Comparison of ENCODE assay signal across 8 mouse cellular contexts in the genomic region with DNA sequence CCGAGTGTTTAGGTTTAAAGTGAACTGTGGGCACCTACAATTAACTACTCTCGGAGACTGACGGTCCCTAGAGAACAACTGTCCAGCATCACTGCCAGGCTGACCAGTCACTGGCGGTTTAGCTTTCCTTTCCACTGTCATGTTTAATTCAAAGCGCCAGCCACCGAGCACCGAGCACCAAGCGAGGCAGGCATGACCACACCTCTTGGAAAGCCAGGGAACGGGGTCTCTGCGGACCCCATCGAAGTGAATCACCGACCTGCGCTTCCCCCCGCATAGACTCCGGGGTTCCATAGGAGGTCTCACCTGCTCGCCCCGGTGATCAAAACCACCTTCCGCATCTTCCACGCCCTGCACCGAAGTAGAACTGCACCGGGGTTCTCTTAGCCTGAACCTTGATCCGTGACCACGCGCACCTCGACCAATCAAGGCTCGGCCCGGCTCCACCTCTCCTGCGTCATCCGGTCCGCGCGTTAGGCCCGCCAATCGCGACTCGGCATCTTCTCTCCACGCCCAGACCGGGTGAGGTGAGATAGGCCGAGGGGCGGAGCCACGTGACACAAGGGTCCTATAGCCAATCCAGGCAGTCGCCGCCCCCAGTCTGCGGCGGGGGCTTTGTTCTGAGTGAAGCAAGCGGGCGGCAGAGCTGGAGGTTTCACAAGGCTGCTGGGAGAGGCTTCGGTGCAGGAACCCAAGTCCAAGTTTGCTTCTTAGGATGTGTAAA. TPM values are rescaled to one million over a fixed set of nuclear protein-coding genes. Genes with fewer than 3 reads are reported as not detected.
DNase-seq lines count a peak whose midpoint lies in the region; ATAC-seq and TF ChIP-seq lines count a peak whose summit lies in the region.

Gene Hsd17b7 (minus strand): TSS at position 450 of the 724 bp plus-strand sequence.

- peak; percentile 84 for TF ChIP-seq POLR2A in ES-Bruce4 (IDR thresholded peaks at IDR 0.05; ENCODE audit: insufficient read depth, low read length)

- DNase-seq in heart, postnatal 10 days, result peak; percentile 99
- peak; percentile 92 for DNase-seq in large intestine, adult 2 months (ENCODE audit: low read depth, low spot score)
- peak; percentile 99 for DNase-seq in liver, postnatal 0 days
- peak; percentile 98 for DNase-seq in testis, postnatal 10 days (ENCODE audit: low spot score)

- H3K9me3 ChIP-seq in ES-Bruce4 (replicated peaks; ENCODE audit: control insufficient read depth, insufficient read depth, low read length, poor library complexity, severe bottlenecking), result no peaks in the 10 kb centered on the region
- H3K9me3 ChIP-seq in forebrain, embryonic 13.5 days (replicated peaks), result no peaks in the 10 kb centered on the region
- no peaks in the 10 kb centered on the region for H3K9me3 ChIP-seq in liver, postnatal 0 days (ENCODE audit: low read length)
- no peaks in the 10 kb centered on the region for H3K9me3 ChIP-seq in neural tube, embryonic 14.5 days (ENCODE audit: control insufficient read depth, low read length)

- 0 out of 2 replicates have a peak, but pooled peaks have one; percentile 2 for TF ChIP-seq EP300 in ES-Bruce4 (IDR thresholded peaks at IDR 0.05; ENCODE audit: insufficient read depth, low read depth, low read length)
- peak; percentile 76; the same call in 1 of the 2 replicates for TF ChIP-seq EP300 in liver, postnatal 0 days (IDR thresholded peaks at IDR 0.05; ENCODE audit: low read depth)

- intact Hi-C loops in heart, postnatal 10 days (cut with DNase I), result no loop called here

- peak; percentile 99 for ATAC-seq in cerebellum, adult (ENCODE audit: insufficient number of reproducible peaks, low FRiP score, low TSS enrichment)
- peak; percentile 100 for ATAC-seq in forebrain, embryonic 13.5 days
- ATAC-seq in liver, postnatal 0 days, result peak; percentile 100
- ATAC-seq in neural tube, embryonic 14.5 days (ENCODE audit: low read depth), result peak; percentile 100

- no peak for TF ChIP-seq CTCF in ES-Bruce4 (IDR thresholded peaks at IDR 0.05; ENCODE audit: low read depth, low read length)
- TF ChIP-seq CTCF in liver, postnatal 0 days (IDR thresholded peaks at IDR 0.05; ENCODE audit: low read depth), result no peak

- peaks cover 4% of the 10 kb centered on the region; the same call in 1 of the 2 replicates for H3K36me3 ChIP-seq in ES-Bruce4 (ENCODE audit: control insufficient read depth, insufficient read depth, low read length, poor library complexity, severe bottlenecking)
- peaks cover 26% of the 10 kb centered on the region for H3K36me3 ChIP-seq in forebrain, embryonic 13.5 days (ENCODE audit: poor library complexity, severe bottlenecking)
- H3K36me3 ChIP-seq in liver, postnatal 0 days (replicated peaks; ENCODE audit: insufficient read depth, low read length), result peaks cover 8% of the 10 kb centered on the region
- peaks cover 12% of the 10 kb centered on the region; the same call in 1 of the 2 replicates for H3K36me3 ChIP-seq in neural tube, embryonic 14.5 days (ENCODE audit: control insufficient read depth, insufficient read depth, low read length)

- peak within 1 kb of the TSS; percentile 75 for H3K4me2 ChIP-seq in forebrain, embryonic 13.5 days
- H3K4me2 ChIP-seq in liver, postnatal 0 days (ENCODE audit: low read depth, low read length), result peak within 1 kb of the TSS; percentile 92
- H3K4me2 ChIP-seq in neural tube, embryonic 14.5 days (ENCODE audit: low read depth, low read length), result peak within 1 kb of the TSS; percentile 92

- H3K4me1 ChIP-seq in ES-Bruce4 (ENCODE audit: control insufficient read depth, insufficient read depth, low read length), result no peaks in the 10 kb centered on the region
- H3K4me1 ChIP-seq in forebrain, embryonic 13.5 days, result peaks cover 19% of the 10 kb centered on the region
- peaks cover 16% of the 10 kb centered on the region for H3K4me1 ChIP-seq in liver, postnatal 0 days (ENCODE audit: insufficient read depth)
- peaks cover 5% of the 10 kb centered on the region for H3K4me1 ChIP-seq in neural tube, embryonic 14.5 days (ENCODE audit: control insufficient read depth, insufficient read depth, low read length)

- H3K27me3 ChIP-seq in ES-Bruce4 (ENCODE audit: control insufficient read depth, insufficient read depth, low read length, poor library complexity, severe bottlenecking), result no peaks in the 10 kb centered on the region
- H3K27me3 ChIP-seq in forebrain, embryonic 13.5 days, result no peaks in the 10 kb centered on the region
- no peaks in the 10 kb centered on the region for H3K27me3 ChIP-seq in liver, postnatal 0 days (ENCODE audit: insufficient read depth, low read length)
- H3K27me3 ChIP-seq in neural tube, embryonic 14.5 days (ENCODE audit: control insufficient read depth, insufficient read depth, low read length), result no peaks in the 10 kb centered on the region

- peak within 1 kb of the TSS; percentile 81 for H3K4me3 ChIP-seq in ES-Bruce4 (ENCODE audit: low read depth, low read length)
- H3K4me3 ChIP-seq in forebrain, embryonic 13.5 days, result peak within 1 kb of the TSS; percentile 61
- H3K4me3 ChIP-seq in liver, postnatal 0 days (ENCODE audit: low read depth, low read length), result peak within 1 kb of the TSS; percentile 68
- peak within 1 kb of the TSS; percentile 49 for H3K4me3 ChIP-seq in neural tube, embryonic 14.5 days (ENCODE audit: low read depth, low read length)

- under 1% methylated on average over 48 of the region's 48 CpGs for WGBS in forebrain, embryonic 13.5 days
- WGBS in large intestine, adult 2 months, result under 1% methylated on average over 48 of the region's 48 CpGs
- under 1% methylated on average over 48 of the region's 48 CpGs for whole genome bisulfite sequencing in liver, postnatal 0 days (ENCODE audit: insufficient replicate concordance)
- WGBS in neural tube, embryonic 14.5 days, result 1% methylated on average over 48 of the region's 48 CpGs

- H3K9ac ChIP-seq in ES-Bruce4 (ENCODE audit: low read depth, poor library complexity, severe bottlenecking), result peak within 1 kb of the TSS; percentile 65
- H3K9ac ChIP-seq in forebrain, embryonic 13.5 days, result peak within 1 kb of the TSS; percentile 61
- peak within 1 kb of the TSS; percentile 63 for H3K9ac ChIP-seq in liver, postnatal 0 days (replicated peaks)
- peak within 1 kb of the TSS; percentile 51 for H3K9ac ChIP-seq in neural tube, embryonic 14.5 days (replicated peaks; ENCODE audit: low read depth, low read length)

- H3K27ac ChIP-seq in ES-Bruce4 (ENCODE audit: insufficient read depth, low read length), result no peak within 1 kb of the TSS
- H3K27ac ChIP-seq in forebrain, embryonic 13.5 days, result peak within 1 kb of the TSS; percentile 55
- peak within 1 kb of the TSS; percentile 93 for H3K27ac ChIP-seq in liver, postnatal 0 days (ENCODE audit: low read depth)
- peak within 1 kb of the TSS; percentile 78 for H3K27ac ChIP-seq in neural tube, embryonic 14.5 days (ENCODE audit: low read depth, low read length)

RNA-seq across cellular contexts. Expression of gene Hsd17b7, which starts in this region (rescaled TPM):
- polyA plus RNA-seq in ES-Bruce4 (2011; ENCODE audit: insufficient read depth, insufficient read length, low read depth, missing spikeins), result 20.7 and 22.4 TPM in 2 replicates
- polyA plus RNA-seq in forebrain, embryonic 13.5 days (2015; fragmentation: Nextera tagmentation; extraction: Ambion mirVana), result 14.2 and 18.1 TPM in 2 replicates
- total RNA-seq in heart, postnatal 10 days (2021), result 10 to 100 TPM; 24.5 to 29.4 TPM
- 8.5 and 11.6 TPM in 2 replicates for polyA plus RNA-seq in large intestine, adult 2 months (2012; rRNA removed)
- 20.8 and 25.7 TPM in 2 replicates for polyA plus RNA-seq in liver, postnatal 0 days (2015; fragmentation: Nextera tagmentation; extraction: Ambion mirVana)
- 27.1 and 34.2 TPM in 2 replicates for polyA plus RNA-seq in neural tube, embryonic 14.5 days (2014; fragmentation: Nextera tagmentation; extraction: Ambion mirVana)
